Comparison of ENCODE assay signal across 8 mouse cellular contexts in the genomic region with DNA sequence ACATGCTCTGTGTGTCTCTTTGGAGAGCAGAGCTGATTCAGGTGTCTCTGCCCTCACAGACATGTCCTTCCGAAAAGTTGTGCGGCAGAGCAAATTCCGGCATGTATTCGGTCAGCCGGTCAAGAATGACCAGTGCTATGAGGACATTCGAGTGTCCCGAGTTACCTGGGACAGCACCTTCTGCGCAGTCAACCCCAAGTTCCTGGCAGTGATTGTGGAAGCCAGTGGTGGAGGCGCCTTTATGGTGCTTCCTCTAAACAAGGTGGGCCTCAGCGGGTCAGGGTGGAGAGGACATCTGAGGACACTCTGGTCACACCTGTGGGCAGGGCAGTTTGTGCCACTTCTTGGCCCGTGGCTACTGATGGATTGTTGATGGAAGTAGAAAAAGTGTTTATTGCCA. TPM values are rescaled to one million over a fixed set of nuclear protein-coding genes. Genes with fewer than 3 reads are reported as not detected.
DNase-seq lines count a peak whose midpoint lies in the region; ATAC-seq and TF ChIP-seq lines count a peak whose summit lies in the region.

No protein-coding gene starts in this region.

- no peaks in the 10 kb centered on the region for H3K27me3 ChIP-seq in thymus, adult 2 months (ENCODE audit: control insufficient read depth, insufficient read depth, low read length)
- H3K27me3 ChIP-seq in limb, embryonic 14.5 days (ENCODE audit: control insufficient read depth, insufficient read depth, low read length) = no peaks in the 10 kb centered on the region
- no peaks in the 10 kb centered on the region for H3K27me3 ChIP-seq in stomach, embryonic 16.5 days (ENCODE audit: control insufficient read depth, insufficient read depth, low read length)

- WGBS in thymus, adult 2 months = 70% methylated on average over 11 of the region's 11 CpGs
- WGBS in limb, embryonic 14.5 days = 86% methylated on average over 11 of the region's 11 CpGs
- 82% methylated on average over 11 of the region's 11 CpGs for WGBS in stomach, embryonic 16.5 days

- no peak for ATAC-seq in limb, embryonic 14.5 days (ENCODE audit: low FRiP score, low read depth)
- ATAC-seq in stomach, embryonic 16.5 days (ENCODE audit: insufficient read depth, low FRiP score) = no peak

- TF ChIP-seq CTCF in thymus, adult 2 months (IDR thresholded peaks at IDR 0.05; ENCODE audit: borderline replicate concordance, control insufficient read depth, extremely low read depth, insufficient read depth, low read length, poor library complexity) = no peak

- DNase-seq in cerebellum, adult 9-11 months = peak; percentile 53
- no peak for DNase-seq in cerebellum, adult 8-10 months
- no peak for DNase-seq in thymus, adult 2 months
- DNase-seq in thymus, adult 18-20 months = no peak
- no peak for DNase-seq in limb, embryonic 14.5 days (ENCODE audit: low spot score)
- DNase-seq in layer of hippocampus, adult 11-12 months (ENCODE audit: low spot score) = no peak
- DNase-seq in urinary bladder, adult 18-20 months (ENCODE audit: low spot score in 2 of 2) = no peak

- no peaks in the 10 kb centered on the region for H3K9me3 ChIP-seq in limb, embryonic 14.5 days (ENCODE audit: control insufficient read depth, low read length)
- no peaks in the 10 kb centered on the region for H3K9me3 ChIP-seq in stomach, embryonic 16.5 days (replicated peaks; ENCODE audit: control insufficient read depth, low read length)

- H3K36me3 ChIP-seq in thymus, adult 2 months (ENCODE audit: control insufficient read depth, insufficient read depth, low read length) = peaks cover 11% of the 10 kb centered on the region; the same call in 1 of the 2 replicates
- H3K36me3 ChIP-seq in limb, embryonic 14.5 days (ENCODE audit: control insufficient read depth, insufficient read depth, low read length) = peaks cover 28% of the 10 kb centered on the region
- H3K36me3 ChIP-seq in stomach, embryonic 16.5 days (ENCODE audit: control insufficient read depth, insufficient read depth, low read length) = peaks cover 9% of the 10 kb centered on the region

- peak overlapping the region; percentile 89 for H3K4me2 ChIP-seq in limb, embryonic 14.5 days (replicated peaks; ENCODE audit: low read depth, low read length, severe bottlenecking)
- peak overlapping the region; percentile 86 for H3K4me2 ChIP-seq in stomach, embryonic 16.5 days (ENCODE audit: low read depth, low read length)

- peaks cover 60% of the 10 kb centered on the region for H3K4me1 ChIP-seq in thymus, adult 2 months (replicated peaks; ENCODE audit: control insufficient read depth, insufficient read depth, low read length)
- H3K4me1 ChIP-seq in limb, embryonic 14.5 days (ENCODE audit: control insufficient read depth, insufficient read depth, low read length) = peaks cover 12% of the 10 kb centered on the region
- H3K4me1 ChIP-seq in stomach, embryonic 16.5 days (ENCODE audit: control insufficient read depth, insufficient read depth, low read length) = peaks cover 15% of the 10 kb centered on the region

- peak overlapping the region; percentile 67; the same call in 1 of the 2 replicates for H3K27ac ChIP-seq in thymus, adult 2 months (ENCODE audit: control insufficient read depth, insufficient read depth, low read length)
- H3K27ac ChIP-seq in limb, embryonic 14.5 days (replicated peaks; ENCODE audit: low read depth, low read length) = no peak overlapping the region
- peak overlapping the region; percentile 76 for H3K27ac ChIP-seq in stomach, embryonic 16.5 days (ENCODE audit: low read length)

- H3K4me3 ChIP-seq in thymus, adult 2 months (ENCODE audit: control insufficient read depth, insufficient read depth, low read length) = peak overlapping the region; percentile 76
- H3K4me3 ChIP-seq in limb, embryonic 14.5 days (replicated peaks; ENCODE audit: low read length) = peak overlapping the region; percentile 89
- peak overlapping the region; percentile 87 for H3K4me3 ChIP-seq in stomach, embryonic 16.5 days (replicated peaks; ENCODE audit: low read length)

- TF ChIP-seq POLR2A in thymus, adult 2 months (IDR thresholded peaks at IDR 0.05; ENCODE audit: control insufficient read depth, extremely low read depth, insufficient read depth, low read length, poor library complexity) = no peak
- no peak for TF ChIP-seq POLR2A in limb, embryonic 14.5 days (IDR thresholded peaks at IDR 0.05; ENCODE audit: borderline replicate concordance, extremely low read depth, insufficient read depth, insufficient read length)

- H3K9ac ChIP-seq in limb, embryonic 14.5 days (ENCODE audit: low read depth, low read length, severe bottlenecking) = peak overlapping the region; percentile 82
- H3K9ac ChIP-seq in stomach, embryonic 16.5 days (ENCODE audit: low read length) = peak overlapping the region; percentile 96

RNA-seq across cellular contexts. Expression of gene Coro1b, which starts 0.9 kb away (rescaled TPM):
- polyA plus RNA-seq in thymus, adult 2 months (2012; rRNA removed) = 508 and 533 TPM in 2 replicates
- polyA plus RNA-seq in limb, embryonic 14.5 days (2012; rRNA removed) = 229 and 261 TPM in 2 replicates
- polyA plus RNA-seq in limb, embryonic 14.5 days (2014; fragmentation: Nextera tagmentation; extraction: Ambion mirVana) = 148 and 153 TPM in 2 replicates
- 176 and 182 TPM in 2 replicates for polyA plus RNA-seq in stomach, embryonic 16.5 days (2015; fragmentation: Nextera tagmentation; extraction: Ambion mirVana)

RNA-seq across cellular contexts. Expression of gene Ptprcap, which starts 4.1 kb away (rescaled TPM):
- polyA plus RNA-seq in thymus, adult 2 months (2012; rRNA removed) = 1,512 and 1,655 TPM in 2 replicates
- polyA plus RNA-seq in limb, embryonic 14.5 days (2012; rRNA removed) = 7.0 and 8.9 TPM in 2 replicates
- polyA plus RNA-seq in limb, embryonic 14.5 days (2014; fragmentation: Nextera tagmentation; extraction: Ambion mirVana) = 7.8 and 8.9 TPM in 2 replicates
- 5.8 and 6.2 TPM in 2 replicates for polyA plus RNA-seq in stomach, embryonic 16.5 days (2015; fragmentation: Nextera tagmentation; extraction: Ambion mirVana)

RNA-seq across cellular contexts. Expression of gene Cabp4, which starts 5.5 kb away (rescaled TPM):
- polyA plus RNA-seq in thymus, adult 2 months (2012; rRNA removed) = 0.26 and 0.53 TPM in 2 replicates
- 0.05 and 0.06 TPM in 2 replicates for polyA plus RNA-seq in limb, embryonic 14.5 days (2012; rRNA removed)
- 0.10 TPM in 2 replicates for polyA plus RNA-seq in limb, embryonic 14.5 days (2014; fragmentation: Nextera tagmentation; extraction: Ambion mirVana)
- 0.12 TPM in 1 of 2 replicates, not detected in the other for polyA plus RNA-seq in stomach, embryonic 16.5 days (2015; fragmentation: Nextera tagmentation; extraction: Ambion mirVana)

RNA-seq across cellular contexts. Expression of gene Gpr152, which starts 9.7 kb away (rescaled TPM):
- polyA plus RNA-seq in thymus, adult 2 months (2012; rRNA removed) = 0.20 and 0.24 TPM in 2 replicates
- polyA plus RNA-seq in limb, embryonic 14.5 days (2012; rRNA removed) = 0.01 and 0.05 TPM in 2 replicates
- not detected in 2 replicates for polyA plus RNA-seq in limb, embryonic 14.5 days (2014; fragmentation: Nextera tagmentation; extraction: Ambion mirVana)
- polyA plus RNA-seq in stomach, embryonic 16.5 days (2015; fragmentation: Nextera tagmentation; extraction: Ambion mirVana) = not detected in 2 replicates

RNA-seq across cellular contexts. Expression of gene Rps6kb2, which starts 13.9 kb away (rescaled TPM):
- polyA plus RNA-seq in thymus, adult 2 months (2012; rRNA removed) = 97.8 and 102 TPM in 2 replicates
- 76.4 and 85.1 TPM in 2 replicates for polyA plus RNA-seq in limb, embryonic 14.5 days (2012; rRNA removed)
- 43.0 and 47.2 TPM in 2 replicates for polyA plus RNA-seq in limb, embryonic 14.5 days (2014; fragmentation: Nextera tagmentation; extraction: Ambion mirVana)
- 50.2 and 60.4 TPM in 2 replicates for polyA plus RNA-seq in stomach, embryonic 16.5 days (2015; fragmentation: Nextera tagmentation; extraction: Ambion mirVana)

Comparison
In these comparisons a context has a peak if more than half of its experiments do, and no peak if none do; other contexts are left out.
1. RNA of gene Ptprcap, which starts 4.1 kb away (polyA plus RNA-seq): 1,512 to 1,655 TPM in thymus, adult 2 months; 7.0 to 8.9 TPM in limb, embryonic 14.5 days and 5.8 to 6.2 TPM in stomach, embryonic 16.5 days; every median in the first group is over 100 times any median in the second.
2. Peak in every context shown above with its lines, with median percentiles within 50 percentile points of each other: H3K4me3 ChIP-seq.